Mouse (Mus musculus): ENCODE results near the gene Aldh1l1.

DNA sequence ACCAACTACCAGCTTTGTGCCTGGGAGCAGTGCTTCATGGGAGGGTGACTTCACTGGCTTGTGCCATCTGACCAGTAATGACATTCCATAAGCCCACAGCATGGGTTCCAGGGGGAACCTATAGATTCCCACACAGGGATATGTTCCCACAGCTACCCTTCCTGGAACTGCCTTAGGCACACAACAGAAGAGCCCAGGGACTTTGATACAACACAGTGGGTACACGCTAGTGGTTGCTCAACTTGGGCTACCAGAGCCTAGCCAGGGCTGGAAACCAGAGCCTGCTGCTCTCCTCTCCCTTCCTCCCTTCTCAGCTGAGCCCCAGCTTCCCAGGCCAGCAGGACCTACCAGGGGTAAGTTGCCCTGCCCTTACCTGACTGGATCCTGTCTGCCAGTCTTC, 54.3 kb downstream of the Aldh1l1 start:
- TF ChIP-seq EP300 (IDR thresholded peaks at IDR 0.05; ENCODE audit: insufficient read depth, low read depth, low read length) (no peak), CTCF (IDR thresholded peaks at IDR 0.05; ENCODE audit: low read depth, low read length) (no peak)
